Comparison of ENCODE assay signal across 9 mouse cellular contexts in genomic region chr9:50752054-50752602, GRCm38 (mm10). TPM values are rescaled to one million over a fixed set of nuclear protein-coding genes. Genes with fewer than 3 reads are reported as not detected.
DNase-seq lines count a peak whose midpoint lies in the region; ATAC-seq and TF ChIP-seq lines count a peak whose summit lies in the region.
"Had no signal": no experiment of that assay in that cellular context is flagged by ENCODE, and none has a peak within 500 bp of the region (broad histone marks: within the 10 kb centered on the region; RNA-seq: fewer than 3 reads in every experiment).

Hspb2 (minus strand) TSS chr9:50752354.

- H3K4me3 ChIP-seq in cerebellum, adult 2 months (replicated peaks; ENCODE audit: insufficient read depth, low read depth, low read length) = peak within 1 kb of the TSS; percentile 56
- H3K4me3 ChIP-seq in ES-E14 (ENCODE audit: insufficient read depth in 1 of 2, low read depth in 1 of 2, low read length in 2 of 2, poor library complexity in 1 of 2, severe bottlenecking in 1 of 2) = peak within 1 kb of the TSS; percentile 16 to 54
- H3K4me3 ChIP-seq in heart, embryonic 11.5 days (ENCODE audit: low read depth, low read length) = peak within 1 kb of the TSS; percentile 54
- H3K4me3 ChIP-seq in limb, embryonic 15.5 days = peak within 1 kb of the TSS; percentile 23
- no peak within 1 kb of the TSS for H3K4me3 ChIP-seq in midbrain, embryonic 16.5 days (ENCODE audit: low read depth, low read length)
- H3K4me3 ChIP-seq in midbrain, embryonic 11.5 days (ENCODE audit: low read depth, low read length) = no peak within 1 kb of the TSS

- no peaks in the 10 kb centered on the region for H3K36me3 ChIP-seq in ES-E14 (ENCODE audit: control insufficient read depth, insufficient read depth, low read length, poor library complexity, severe bottlenecking)
- no peaks in the 10 kb centered on the region for H3K36me3 ChIP-seq in heart, embryonic 11.5 days (ENCODE audit: control insufficient read depth, insufficient read depth, low read length)
- no peaks in the 10 kb centered on the region for H3K36me3 ChIP-seq in limb, embryonic 15.5 days
- no peaks in the 10 kb centered on the region for H3K36me3 ChIP-seq in midbrain, embryonic 16.5 days (ENCODE audit: control insufficient read depth, insufficient read depth, low read length)
- no peaks in the 10 kb centered on the region for H3K36me3 ChIP-seq in midbrain, embryonic 11.5 days (ENCODE audit: control insufficient read depth, insufficient read depth, low read length)

- peak within 1 kb of the TSS; percentile 62 for H3K4me2 ChIP-seq in heart, embryonic 11.5 days
- H3K4me2 ChIP-seq in limb, embryonic 15.5 days = 0 out of 2 replicates have a peak within 1 kb of the TSS, but pooled peaks have one; percentile 10
- no peak within 1 kb of the TSS for H3K4me2 ChIP-seq in midbrain, embryonic 16.5 days (ENCODE audit: low read length)
- H3K4me2 ChIP-seq in midbrain, embryonic 11.5 days = no peak within 1 kb of the TSS

- peaks cover 16% of the 10 kb centered on the region for H3K4me1 ChIP-seq in cerebellum, adult 2 months (ENCODE audit: control insufficient read depth, insufficient read depth, low read length)
- peaks cover 4 to 12% of the 10 kb centered on the region in 2 experiments; a peak in 2 of 4 replicates for H3K4me1 ChIP-seq in ES-E14 (ENCODE audit: control insufficient read depth in 2 of 2, insufficient read depth in 2 of 2, low read length in 2 of 2, poor library complexity in 1 of 2)
- H3K4me1 ChIP-seq in heart, embryonic 11.5 days (ENCODE audit: control insufficient read depth, insufficient read depth, low read length) = peaks cover 9% of the 10 kb centered on the region; the same call in 1 of the 2 replicates
- H3K4me1 ChIP-seq in limb, embryonic 15.5 days = peaks cover 23% of the 10 kb centered on the region
- H3K4me1 ChIP-seq in midbrain, embryonic 16.5 days (ENCODE audit: control insufficient read depth, insufficient read depth, low read length) = no peaks in the 10 kb centered on the region
- H3K4me1 ChIP-seq in midbrain, embryonic 11.5 days (ENCODE audit: control insufficient read depth, insufficient read depth, low read length) = no peaks in the 10 kb centered on the region

- TF ChIP-seq CTCF in cerebellum, adult 2 months (IDR thresholded peaks at IDR 0.05; ENCODE audit: borderline replicate concordance, insufficient read depth, low read depth, low read length) = no peak

- no peak for DNase-seq in cerebellum, adult 2 months
- no peak for DNase-seq in cerebellum, adult 9-10 months
- DNase-seq in ES-E14 (ENCODE audit: low read depth, low spot score) = no peak
- no peak for DNase-seq in midbrain, embryonic 11.5 days (ENCODE audit: low spot score, missing footprints)

- H3K27me3 ChIP-seq in cerebellum, adult 2 months (ENCODE audit: control insufficient read depth, insufficient read depth, low read length) = no peaks in the 10 kb centered on the region
- H3K27me3 ChIP-seq in heart, embryonic 11.5 days (ENCODE audit: control insufficient read depth, insufficient read depth, low read length) = no peaks in the 10 kb centered on the region
- H3K27me3 ChIP-seq in limb, embryonic 15.5 days = no peaks in the 10 kb centered on the region
- peaks cover 3% of the 10 kb centered on the region for H3K27me3 ChIP-seq in midbrain, embryonic 16.5 days (ENCODE audit: control insufficient read depth, insufficient read depth, low read depth, low read length)
- no peaks in the 10 kb centered on the region for H3K27me3 ChIP-seq in midbrain, embryonic 11.5 days (ENCODE audit: control insufficient read depth, insufficient read depth, low read length)

- no peaks in the 10 kb centered on the region for H3K9me3 ChIP-seq in ES-E14 (ENCODE audit: control insufficient read depth, insufficient read depth, low read depth, low read length)
- no peaks in the 10 kb centered on the region for H3K9me3 ChIP-seq in heart, embryonic 11.5 days (replicated peaks; ENCODE audit: control insufficient read depth, low read length)
- no peaks in the 10 kb centered on the region for H3K9me3 ChIP-seq in limb, embryonic 15.5 days
- H3K9me3 ChIP-seq in midbrain, embryonic 16.5 days (replicated peaks; ENCODE audit: control insufficient read depth, low read length, poor library complexity, severe bottlenecking) = no peaks in the 10 kb centered on the region
- H3K9me3 ChIP-seq in midbrain, embryonic 11.5 days (ENCODE audit: control insufficient read depth, low read length) = no peaks in the 10 kb centered on the region

- in situ Hi-C loops in ES-E14 (cut with MboI; ENCODE audit: low sequenced_read_pairs in 2 of 2, unreplicated experiment in 2 of 2) = no loop called here

- H3K9ac ChIP-seq in ES-E14 (ENCODE audit: insufficient read depth, low read depth, low read length, poor library complexity, severe bottlenecking) = no peak within 1 kb of the TSS
- peak within 1 kb of the TSS; percentile 92 for H3K9ac ChIP-seq in heart, embryonic 11.5 days (ENCODE audit: low read depth, low read length)
- H3K9ac ChIP-seq in limb, embryonic 15.5 days = no peak within 1 kb of the TSS
- no peak within 1 kb of the TSS for H3K9ac ChIP-seq in midbrain, embryonic 16.5 days (ENCODE audit: low read depth, low read length)
- no peak within 1 kb of the TSS for H3K9ac ChIP-seq in midbrain, embryonic 11.5 days (ENCODE audit: low read length)

- TF ChIP-seq POLR2A in cerebellum, adult 2 months (IDR thresholded peaks at IDR 0.05; ENCODE audit: borderline replicate concordance, insufficient read depth, low read length) = no peak

- 18% methylated on average over 14 of the region's 14 CpGs for WGBS in cerebellum, adult 2 months
- 31% methylated on average over 14 of the region's 14 CpGs for WGBS in heart, embryonic 11.5 days (ENCODE audit: insufficient replicate concordance)
- 46% methylated on average over 14 of the region's 14 CpGs for WGBS in limb, embryonic 15.5 days
- WGBS in midbrain, embryonic 16.5 days = 66% methylated on average over 14 of the region's 14 CpGs
- 71% methylated on average over 14 of the region's 14 CpGs for WGBS in midbrain, embryonic 11.5 days

- peak within 1 kb of the TSS; percentile 67; the same call in 1 of the 2 replicates for H3K27ac ChIP-seq in cerebellum, adult 2 months (ENCODE audit: insufficient read depth, low read length)
- no peak within 1 kb of the TSS for H3K27ac ChIP-seq in ES-E14 (ENCODE audit: insufficient read depth, low read depth, low read length, poor library complexity, severe bottlenecking)
- H3K27ac ChIP-seq in heart, embryonic 11.5 days (ENCODE audit: low read depth, low read length) = peak within 1 kb of the TSS; percentile 98
- H3K27ac ChIP-seq in limb, embryonic 15.5 days = peak within 1 kb of the TSS; percentile 71
- H3K27ac ChIP-seq in midbrain, embryonic 16.5 days (ENCODE audit: low read length) = no peak within 1 kb of the TSS
- no peak within 1 kb of the TSS for H3K27ac ChIP-seq in midbrain, embryonic 11.5 days (ENCODE audit: low read depth, low read length)

- peak; percentile 77 for ATAC-seq in heart, embryonic 11.5 days (replicated peaks; ENCODE audit: insufficient number of reproducible peaks, low FRiP score, low TSS enrichment)
- peak; percentile 83 for ATAC-seq in limb, embryonic 15.5 days (ENCODE audit: insufficient number of reproducible peaks, low FRiP score, low TSS enrichment, low read depth)
- ATAC-seq in megakaryocyte-erythroid progenitor cell, adult 5-6 weeks (replicated peaks; ENCODE audit: low FRiP score, low TSS enrichment, poor library complexity, severe bottlenecking) = no peak
- no peak for ATAC-seq in midbrain, embryonic 16.5 days
- ATAC-seq in midbrain, embryonic 11.5 days (ENCODE audit: low FRiP score) = no peak

TF ChIP-seq in ES-E14, 5 proteins besides CTCF, POLR2A, EP300 and RAD21:
- TF ChIP-seq MAFK (IDR thresholded peaks at IDR 0.05; ENCODE audit: insufficient read depth, low read depth, low read length) (no peak), ZC3H11A (IDR thresholded peaks at IDR 0.05; ENCODE audit: borderline replicate concordance, low read depth, low read length) (no peak), ZNF384 (IDR thresholded peaks at IDR 0.05; ENCODE audit: low read depth, low read length) (no peak), HCFC1 (IDR thresholded peaks at IDR 0.05; ENCODE audit: borderline replicate concordance, insufficient read depth, low read length) (no peak), CHD2 (IDR thresholded peaks at IDR 0.05; ENCODE audit: low read depth, low read length) (no peak)

RNA-seq across cellular contexts. Expression of gene Hspb2, which starts in this region (rescaled TPM):
- 3.2 and 3.4 TPM in 2 replicates for polyA plus RNA-seq in cerebellum, adult 2 months (2012; rRNA removed)
- total RNA-seq in ES-E14 (2012; rRNA removed) = 9.6 and 10.9 TPM in 2 replicates
- 319 and 338 TPM in 2 replicates for polyA plus RNA-seq in heart, embryonic 11.5 days (2014; fragmentation: Nextera tagmentation; extraction: Ambion mirVana)
- 39.0 and 104 TPM in 2 replicates for polyA plus RNA-seq in limb, embryonic 15.5 days (2015; fragmentation: Nextera tagmentation; extraction: Ambion mirVana)
- total RNA-seq in megakaryocyte-erythroid progenitor cell, adult 5-6 weeks (2014; fragmentation: Nextera tagmentation) = not detected in 2 replicates
- not detected in 2 replicates for total RNA-seq in megakaryocyte-erythroid progenitor cell, adult 5-6 weeks (2017)
- polyA plus RNA-seq in midbrain, embryonic 16.5 days (2015; fragmentation: Nextera tagmentation; extraction: Ambion mirVana) = 0.84 and 0.91 TPM in 2 replicates
- 0.48 and 0.81 TPM in 2 replicates for polyA plus RNA-seq in midbrain, embryonic 11.5 days (2014; fragmentation: Nextera tagmentation; extraction: Ambion mirVana)
- total RNA-seq: neutrophil, adult 5-6 weeks had no signal

Comparison
In these comparisons a context has a peak if more than half of its experiments do, and no peak if none do; other contexts are left out.
1. RNA of gene Hspb2 (total RNA-seq): 9.6 to 10.9 TPM in ES-E14; not detected in megakaryocyte-erythroid progenitor cell, adult 5-6 weeks; every median in the first group is over 10 times any median in the second.
2. H3K27ac ChIP-seq: peak in cerebellum, adult 2 months (single experiment), heart, embryonic 11.5 days (single experiment) and limb, embryonic 15.5 days (single experiment); none in ES-E14 (single experiment), midbrain, embryonic 16.5 days (single experiment) and midbrain, embryonic 11.5 days (single experiment).
3. H3K4me3 ChIP-seq: peak in cerebellum, adult 2 months (single experiment), ES-E14 (2 of 2), heart, embryonic 11.5 days (single experiment) and limb, embryonic 15.5 days (single experiment); none in midbrain, embryonic 16.5 days (single experiment) and midbrain, embryonic 11.5 days (single experiment).
4. ATAC-seq: peak in heart, embryonic 11.5 days (single experiment) and limb, embryonic 15.5 days (single experiment); none in megakaryocyte-erythroid progenitor cell, adult 5-6 weeks (single experiment), midbrain, embryonic 16.5 days (single experiment) and midbrain, embryonic 11.5 days (single experiment).
5. H3K4me2 ChIP-seq: peak in heart, embryonic 11.5 days (single experiment) and limb, embryonic 15.5 days (single experiment); none in midbrain, embryonic 16.5 days (single experiment) and midbrain, embryonic 11.5 days (single experiment).